ENCODE assay signal across 19 mouse cellular contexts in genomic region chr13:115025394-115025793, GRCm38 (mm10).
DNase-seq lines count a peak whose midpoint lies in the region; ATAC-seq lines count a peak whose summit lies in the region.
"Had no signal": no experiment of that assay in that cellular context is flagged by ENCODE, and none has a peak within 500 bp of the region (broad histone marks: within the 10 kb centered on the region; RNA-seq: fewer than 3 reads in every experiment).

No protein-coding gene starts in this region.

- H3K27me3 ChIP-seq in neural tube, embryonic 13.5 days: no peaks in the 10 kb centered on the region
- H3K27me3 ChIP-seq in neural tube, embryonic 15.5 days (replicated peaks): no peaks in the 10 kb centered on the region
- no peaks in the 10 kb centered on the region for H3K27me3 ChIP-seq in neural tube, embryonic 14.5 days (ENCODE audit: control insufficient read depth, insufficient read depth, low read length)
- H3K27me3 ChIP-seq: CH12.LX, Patski had no signal

- no peaks in the 10 kb centered on the region for H3K36me3 ChIP-seq in neural tube, embryonic 13.5 days
- no peaks in the 10 kb centered on the region for H3K36me3 ChIP-seq in neural tube, embryonic 15.5 days
- no peaks in the 10 kb centered on the region for H3K36me3 ChIP-seq in neural tube, embryonic 14.5 days (ENCODE audit: control insufficient read depth, insufficient read depth, low read length)
- H3K36me3 ChIP-seq: G1E had no signal

- no peaks in the 10 kb centered on the region for H3K9me3 ChIP-seq in neural tube, embryonic 13.5 days
- no peaks in the 10 kb centered on the region for H3K9me3 ChIP-seq in neural tube, embryonic 15.5 days (replicated peaks)
- H3K9me3 ChIP-seq in neural tube, embryonic 14.5 days (ENCODE audit: control insufficient read depth, low read length): no peaks in the 10 kb centered on the region
- H3K9me3 ChIP-seq: G1E had no signal

- no peak overlapping the region for H3K27ac ChIP-seq in neural tube, embryonic 13.5 days (replicated peaks)
- no peak overlapping the region for H3K27ac ChIP-seq in neural tube, embryonic 15.5 days (replicated peaks)
- H3K27ac ChIP-seq in neural tube, embryonic 14.5 days (ENCODE audit: low read depth, low read length): no peak overlapping the region

- no peak overlapping the region for H3K4me3 ChIP-seq in neural tube, embryonic 13.5 days
- no peak overlapping the region for H3K4me3 ChIP-seq in neural tube, embryonic 15.5 days (replicated peaks)
- no peak overlapping the region for H3K4me3 ChIP-seq in neural tube, embryonic 14.5 days (ENCODE audit: low read depth, low read length)

- no peak for DNase-seq in neural tube, embryonic 10.5 days (ENCODE audit: extremely low spot score, low spot score)
- DNase-seq: adrenal gland, adult 2 months; adrenal gland, adult 8-10 months; adrenal gland, postnatal 10 days; adrenal gland, postnatal 14 days; adrenal gland, postnatal 25 days; adrenal gland, postnatal 36 days; B cell, adult 2 months; cerebellum, adult 11 months; cerebellum, adult 11-12 months; cerebellum, adult 18-20 months had no signal

- H3K4me1 ChIP-seq in neural tube, embryonic 13.5 days (replicated peaks): peaks cover 10% of the 10 kb centered on the region
- H3K4me1 ChIP-seq in neural tube, embryonic 15.5 days: 0 out of 2 replicates have a peak, but pooled peaks cover 3% of the 10 kb centered on the region
- H3K4me1 ChIP-seq in neural tube, embryonic 14.5 days (ENCODE audit: control insufficient read depth, insufficient read depth, low read length): no peaks in the 10 kb centered on the region

- no peak overlapping the region for H3K9ac ChIP-seq in neural tube, embryonic 13.5 days
- no peak overlapping the region for H3K9ac ChIP-seq in neural tube, embryonic 15.5 days (replicated peaks)
- H3K9ac ChIP-seq in neural tube, embryonic 14.5 days (replicated peaks; ENCODE audit: low read depth, low read length): no peak overlapping the region

- WGBS in neural tube, embryonic 13.5 days: 56% methylated on average over 3 of the region's 3 CpGs
- 54% methylated on average over 3 of the region's 3 CpGs for WGBS in neural tube, embryonic 15.5 days
- 48% methylated on average over 3 of the region's 3 CpGs for WGBS in neural tube, embryonic 14.5 days

- no peak overlapping the region for H3K4me2 ChIP-seq in neural tube, embryonic 13.5 days
- H3K4me2 ChIP-seq in neural tube, embryonic 15.5 days: no peak overlapping the region
- H3K4me2 ChIP-seq in neural tube, embryonic 14.5 days (ENCODE audit: low read depth, low read length): no peak overlapping the region

- peak; percentile 67 for ATAC-seq in neural tube, embryonic 13.5 days (ENCODE audit: low read depth)
- ATAC-seq in neural tube, embryonic 15.5 days (ENCODE audit: low FRiP score): no peak
- peak; percentile 64 for ATAC-seq in neural tube, embryonic 14.5 days (ENCODE audit: low read depth)
- ATAC-seq: activated CD4-positive, CD25-positive, alpha-beta regulatory T cell, adult 4 months; CD4-positive, CD25-positive, alpha-beta regulatory T cell, adult 4 months; Patski had no signal
